In genomic region chr3:105868135-105868534, GRCm38 (mm10) we compare ENCODE assay signal across 15 mouse cellular contexts. TPM values are rescaled to one million over a fixed set of nuclear protein-coding genes. Genes with fewer than 3 reads are reported as not detected.
DNase-seq lines count a peak whose midpoint lies in the region; ATAC-seq and TF ChIP-seq lines count a peak whose summit lies in the region.
"Had no signal": no experiment of that assay in that cellular context is flagged by ENCODE, and none has a peak within 500 bp of the region (broad histone marks: within the 10 kb centered on the region; RNA-seq: fewer than 3 reads in every experiment).

No protein-coding gene starts in this region.

- 18% methylated on average over 2 of the region's 2 CpGs for WGBS in heart, embryonic 13.5 days
- WGBS in intestine, embryonic 16.5 days: 44% methylated on average over 2 of the region's 2 CpGs
- WGBS in limb, embryonic 14.5 days: 47% methylated on average over 2 of the region's 2 CpGs

- intact Hi-C loops in heart, postnatal 25 days (cut with DNase I): no loop called here

- no peak for DNase-seq in heart, postnatal 25 days (ENCODE audit: low spot score)
- DNase-seq in adipocyte (ENCODE audit: low spot score): peak; percentile 85
- peak; percentile 18 for DNase-seq in limb, embryonic 14.5 days (ENCODE audit: low spot score)
- no peak for DNase-seq in thymus, postnatal 25 days
- DNase-seq: cerebellum, adult 8-10 months; gastrocnemius, postnatal 25 days; right cerebral cortex, postnatal 25 days had no signal

- H3K27ac ChIP-seq in heart, embryonic 13.5 days (replicated peaks): peak overlapping the region; percentile 54
- H3K27ac ChIP-seq in intestine, embryonic 16.5 days (ENCODE audit: low read length): no peak overlapping the region
- no peak overlapping the region for H3K27ac ChIP-seq in limb, embryonic 14.5 days (replicated peaks; ENCODE audit: low read depth, low read length)
- H3K27ac ChIP-seq: embryonic facial prominence, embryonic 13.5 days; hindbrain, embryonic 15.5 days; limb, embryonic 12.5 days had no signal

- no peaks in the 10 kb centered on the region for H3K9me3 ChIP-seq in heart, embryonic 13.5 days
- H3K9me3 ChIP-seq in intestine, embryonic 16.5 days (ENCODE audit: control insufficient read depth, low read length): no peaks in the 10 kb centered on the region
- H3K9me3 ChIP-seq in limb, embryonic 14.5 days (ENCODE audit: control insufficient read depth, low read length): no peaks in the 10 kb centered on the region
- H3K9me3 ChIP-seq: embryonic facial prominence, embryonic 13.5 days; hindbrain, embryonic 15.5 days; limb, embryonic 12.5 days had no signal

- TF ChIP-seq POLR2A in limb, embryonic 14.5 days (IDR thresholded peaks at IDR 0.05; ENCODE audit: borderline replicate concordance, extremely low read depth, insufficient read depth, insufficient read length): no peak

- no peak overlapping the region for H3K4me3 ChIP-seq in heart, embryonic 13.5 days
- no peak overlapping the region for H3K4me3 ChIP-seq in intestine, embryonic 16.5 days (ENCODE audit: low read length)
- no peak overlapping the region for H3K4me3 ChIP-seq in limb, embryonic 14.5 days (replicated peaks; ENCODE audit: low read length)
- H3K4me3 ChIP-seq: embryonic facial prominence, embryonic 13.5 days; hindbrain, embryonic 15.5 days; limb, embryonic 12.5 days had no signal

- H3K27me3 ChIP-seq in heart, embryonic 13.5 days (replicated peaks): peaks cover 9% of the 10 kb centered on the region; the same call in 1 of the 2 replicates
- H3K27me3 ChIP-seq in intestine, embryonic 16.5 days (replicated peaks; ENCODE audit: control insufficient read depth, insufficient read depth, low read length): no peaks in the 10 kb centered on the region
- no peaks in the 10 kb centered on the region for H3K27me3 ChIP-seq in limb, embryonic 14.5 days (ENCODE audit: control insufficient read depth, insufficient read depth, low read length)
- H3K27me3 ChIP-seq: CH12.LX; embryonic facial prominence, embryonic 13.5 days; hindbrain, embryonic 15.5 days; limb, embryonic 12.5 days had no signal

- H3K4me1 ChIP-seq in heart, embryonic 13.5 days: peaks cover 28% of the 10 kb centered on the region
- H3K4me1 ChIP-seq in intestine, embryonic 16.5 days (ENCODE audit: control insufficient read depth, insufficient read depth, low read length): peaks cover 7% of the 10 kb centered on the region; the same call in 1 of the 2 replicates
- no peaks in the 10 kb centered on the region for H3K4me1 ChIP-seq in limb, embryonic 14.5 days (ENCODE audit: control insufficient read depth, insufficient read depth, low read length)
- H3K4me1 ChIP-seq: hindbrain, embryonic 15.5 days had no signal

- H3K36me3 ChIP-seq in heart, embryonic 13.5 days: no peaks in the 10 kb centered on the region
- H3K36me3 ChIP-seq in intestine, embryonic 16.5 days (ENCODE audit: control insufficient read depth, insufficient read depth, low read length): no peaks in the 10 kb centered on the region
- no peaks in the 10 kb centered on the region for H3K36me3 ChIP-seq in limb, embryonic 14.5 days (ENCODE audit: control insufficient read depth, insufficient read depth, low read length)
- H3K36me3 ChIP-seq: embryonic facial prominence, embryonic 13.5 days; hindbrain, embryonic 15.5 days; limb, embryonic 12.5 days had no signal

- ATAC-seq in heart, embryonic 13.5 days (ENCODE audit: extremely low read depth, insufficient number of reproducible peaks, low FRiP score, low TSS enrichment): no peak
- ATAC-seq in intestine, embryonic 16.5 days: peak; percentile 32; the same call in 1 of the 2 replicates
- ATAC-seq in limb, embryonic 14.5 days (ENCODE audit: low FRiP score, low read depth): no peak
- ATAC-seq in monocyte, adult 5-6 weeks (replicated peaks; ENCODE audit: insufficient number of reproducible peaks, low FRiP score, low TSS enrichment, poor library complexity, severe bottlenecking): no peak
- no peak for ATAC-seq in inflammation-experienced regulatory T-cells, adult 6 months

- H3K9ac ChIP-seq in heart, embryonic 13.5 days: no peak overlapping the region
- no peak overlapping the region for H3K9ac ChIP-seq in intestine, embryonic 16.5 days (ENCODE audit: low read depth, low read length)
- H3K9ac ChIP-seq in limb, embryonic 14.5 days (ENCODE audit: low read depth, low read length, severe bottlenecking): no peak overlapping the region
- H3K9ac ChIP-seq: embryonic facial prominence, embryonic 13.5 days; hindbrain, embryonic 15.5 days; limb, embryonic 12.5 days had no signal

- H3K4me2 ChIP-seq in heart, embryonic 13.5 days: no peak overlapping the region
- no peak overlapping the region for H3K4me2 ChIP-seq in intestine, embryonic 16.5 days (ENCODE audit: low read depth, low read length)
- no peak overlapping the region for H3K4me2 ChIP-seq in limb, embryonic 14.5 days (replicated peaks; ENCODE audit: low read depth, low read length, severe bottlenecking)
- H3K4me2 ChIP-seq: embryonic facial prominence, embryonic 13.5 days; hindbrain, embryonic 15.5 days; limb, embryonic 12.5 days had no signal

RNA-seq across cellular contexts. Expression of gene Adora3, which starts 2.5 kb away (rescaled TPM):
- 0.11 and 0.17 TPM in 2 replicates for polyA plus RNA-seq in heart, embryonic 13.5 days (2015; fragmentation: Nextera tagmentation; extraction: Ambion mirVana)
- total RNA-seq in heart, postnatal 25 days (2021): under 1 TPM; 0.21 to 0.25 TPM
- 0.36 and 0.72 TPM in 2 replicates for polyA plus RNA-seq in intestine, embryonic 16.5 days (2015; fragmentation: Nextera tagmentation; extraction: Ambion mirVana)
- 2.1 and 2.3 TPM in 2 replicates for polyA plus RNA-seq in limb, embryonic 14.5 days (2012; rRNA removed)
- polyA plus RNA-seq in limb, embryonic 14.5 days (2014; fragmentation: Nextera tagmentation; extraction: Ambion mirVana): 2.8 and 3.2 TPM in 2 replicates
- total RNA-seq in monocyte, adult 5-6 weeks (2017): 5.1 to 7.1 TPM in 2 of 3 replicates, not detected in the other
- polyA plus RNA-seq in inflammation-experienced regulatory T-cells, adult 6 months (2017; shearing (Covaris generic)): under 1 TPM in 2 of 3 experiments, not detected in 1; 0.26 to 0.39 TPM
- polyA plus RNA-seq: limb, embryonic 12.5 days had no signal

RNA-seq across cellular contexts. Expression of gene Tmigd3, which starts 2.6 kb away (rescaled TPM):
- 0.42 and 0.56 TPM in 2 replicates for polyA plus RNA-seq in heart, embryonic 13.5 days (2015; fragmentation: Nextera tagmentation; extraction: Ambion mirVana)
- total RNA-seq in heart, postnatal 25 days (2021): not detected
- 0.79 and 0.89 TPM in 2 replicates for polyA plus RNA-seq in intestine, embryonic 16.5 days (2015; fragmentation: Nextera tagmentation; extraction: Ambion mirVana)
- polyA plus RNA-seq in limb, embryonic 14.5 days (2012; rRNA removed): 0.21 TPM in 1 of 2 replicates, not detected in the other
- polyA plus RNA-seq in limb, embryonic 14.5 days (2014; fragmentation: Nextera tagmentation; extraction: Ambion mirVana): 0.23 and 0.33 TPM in 2 replicates
- 0.39 to 3.4 TPM (median 2.0 TPM) in 3 replicates for total RNA-seq in monocyte, adult 5-6 weeks (2017)
- not detected for polyA plus RNA-seq in inflammation-experienced regulatory T-cells, adult 6 months (2017; shearing (Covaris generic))
- total RNA-seq: gastrocnemius, postnatal 25 days had no signal
- polyA plus RNA-seq: embryonic facial prominence, embryonic 13.5 days; hindbrain, embryonic 15.5 days had no signal

Comparison
In these comparisons a context has a peak if more than half of its experiments do, and no peak if none do; other contexts are left out.
1. DNase-seq: peak in adipocyte (single experiment) and limb, embryonic 14.5 days (single experiment); none in heart, postnatal 25 days (single experiment) and thymus, postnatal 25 days (single experiment).